Mouse (Mus musculus) lung, embryonic 15.5 days (tissue): ENCODE results near the gene Cdk15. TPM values are rescaled to one million over a fixed set of nuclear protein-coding genes. Genes with fewer than 3 reads are reported as not detected.

ENCODE experiments used
- ATAC-seq: fragments of 200-750 bp; cut with Nextera tagmentation; 2 replicates; pipeline ENCODE4 v1.8.0; 2017; ENCODE audit warnings: moderate number of reproducible peaks, borderline replicate concordance; ENCODE audit not compliant: low FRiP score, low TSS enrichment; ENCODE audit errors: extremely low read depth
- H3K27ac ChIP-seq: fragments of 300-500 bp; sonication (generic); 2 replicates; pipeline ENCODE4 v1.5.1; 2015; ENCODE audit warnings: moderate library complexity, mild to moderate bottlenecking, inconsistent platforms
- H3K27me3 ChIP-seq: fragments of 300-500 bp; sonication (generic); 2 replicates; pipeline ENCODE4 v1.6.1; 2015; ENCODE audit warnings: inconsistent platforms
- H3K36me3 ChIP-seq: fragments of 300-500 bp; sonication (generic); 2 replicates; pipeline ENCODE4 v1.6.1; 2015; ENCODE audit warnings: inconsistent platforms
- H3K4me1 ChIP-seq: fragments of 300-500 bp; sonication (generic); 2 replicates; pipeline ENCODE4 v1.6.1; 2015; ENCODE audit warnings: inconsistent platforms
- H3K4me2 ChIP-seq: fragments of 300-500 bp; sonication (generic); 2 replicates; pipeline ENCODE4 v1.6.1; 2015; ENCODE audit warnings: inconsistent platforms, mild to moderate bottlenecking, moderate library complexity
- H3K4me3 ChIP-seq: fragments of 300-500 bp; sonication (generic); 2 replicates; pipeline ENCODE4 v1.5.1; 2015; ENCODE audit warnings: mild to moderate bottlenecking, inconsistent platforms
- H3K9ac ChIP-seq: fragments of 300-500 bp; sonication (generic); 2 replicates; pipeline ENCODE4 v1.6.1; 2015; ENCODE audit warnings: inconsistent platforms
- H3K9me3 ChIP-seq: fragments of 300-500 bp; sonication (generic); 2 replicates; pipeline ENCODE4 v1.6.1; 2016; ENCODE audit warnings: inconsistent platforms
- WGBS: fragments of 180-500 bp; shearing (Covaris S2); methylation state at CpG from one replicate; pipeline ENCODE4 v1.1.7; 2015; 5-methylcytosine and 5-hydroxymethylcytosine counted together
- polyA plus RNA-seq: library from polyadenylated mRNA; unstranded; fragments of >200 nt; fragmentation: Nextera tagmentation; extraction: Ambion mirVana; gene quantifications from 2 replicates; pipeline ENCODE4 v1.2.1, GENCODE M21; 2015

Gene Cdk15
- polyA plus RNA-seq, 1 experiment from 2014 or later, result not detected

DNA sequence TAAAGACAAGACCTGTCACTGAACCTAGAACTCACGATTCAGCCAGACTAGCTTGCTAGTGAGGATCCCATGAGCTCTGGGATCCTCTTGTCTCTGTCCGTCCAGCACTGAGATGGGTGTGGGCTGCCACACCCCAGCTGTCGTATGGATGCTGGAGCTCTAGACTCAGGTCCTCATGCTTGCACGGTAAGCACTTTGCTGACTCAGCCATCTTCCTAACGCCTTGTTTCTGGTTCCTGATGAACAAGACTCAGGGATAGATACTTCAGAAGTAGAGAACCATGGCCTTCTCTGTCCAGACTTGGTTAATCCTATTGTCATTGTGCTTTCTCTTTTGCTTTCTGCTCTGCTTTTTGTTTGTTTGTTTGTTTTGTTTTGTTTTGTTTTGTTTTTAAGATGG, 29.2 kb downstream of the Cdk15 start:
- H3K9me3 ChIP-seq, result no peaks in the 10 kb centered on the region
- H3K27me3 ChIP-seq, result no peaks in the 10 kb centered on the region
- H3K4me1 ChIP-seq, result no peaks in the 10 kb centered on the region
- WGBS, result 72% methylated on average over 5 of the region's 5 CpGs
- ATAC-seq, result no peak
- H3K4me2 ChIP-seq, result no peak overlapping the region
- no peak overlapping the region for H3K9ac ChIP-seq
- no peak overlapping the region for H3K27ac ChIP-seq
- no peak overlapping the region for H3K4me3 ChIP-seq
- no peaks in the 10 kb centered on the region for H3K36me3 ChIP-seq

DNA sequence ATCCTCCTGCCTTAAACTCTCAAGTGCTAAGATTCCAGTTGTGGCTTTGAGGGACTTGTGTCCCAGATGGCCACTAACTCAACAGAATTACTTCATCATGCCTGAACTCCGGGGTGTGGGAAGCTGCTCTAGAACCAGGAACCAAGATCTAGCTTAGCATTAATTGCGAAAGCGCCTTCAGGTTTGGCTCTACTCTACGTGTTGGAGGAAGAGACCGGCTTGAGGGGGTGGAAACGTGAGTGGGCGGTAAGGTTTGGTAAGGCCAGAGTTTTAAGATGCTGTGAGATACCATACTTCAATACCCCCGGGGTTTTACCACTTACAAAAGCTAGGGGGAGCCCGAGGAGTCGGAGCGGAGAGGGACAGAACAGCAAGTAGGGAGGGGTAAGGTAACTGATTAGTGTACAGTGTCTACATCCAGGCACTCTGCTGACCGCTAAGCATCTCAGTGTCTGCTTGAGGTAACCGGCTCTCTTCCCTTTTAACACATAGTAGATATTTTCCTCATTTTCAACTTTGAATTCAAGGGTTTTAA, 29.7 kb downstream of the Cdk15 start:
- Histone ChIP-seq H3K9me3 (no peaks in the 10 kb centered on the region), H3K4me2 (no peak overlapping the region), H3K27ac (no peak overlapping the region), H3K9ac (no peak overlapping the region), H3K27me3 (no peaks in the 10 kb centered on the region), H3K36me3 (no peaks in the 10 kb centered on the region), H3K4me3 (no peak overlapping the region), H3K4me1 (no peaks in the 10 kb centered on the region)
- 74% methylated on average over 13 of the region's 13 CpGs for WGBS
- ATAC-seq, result no peak

DNA sequence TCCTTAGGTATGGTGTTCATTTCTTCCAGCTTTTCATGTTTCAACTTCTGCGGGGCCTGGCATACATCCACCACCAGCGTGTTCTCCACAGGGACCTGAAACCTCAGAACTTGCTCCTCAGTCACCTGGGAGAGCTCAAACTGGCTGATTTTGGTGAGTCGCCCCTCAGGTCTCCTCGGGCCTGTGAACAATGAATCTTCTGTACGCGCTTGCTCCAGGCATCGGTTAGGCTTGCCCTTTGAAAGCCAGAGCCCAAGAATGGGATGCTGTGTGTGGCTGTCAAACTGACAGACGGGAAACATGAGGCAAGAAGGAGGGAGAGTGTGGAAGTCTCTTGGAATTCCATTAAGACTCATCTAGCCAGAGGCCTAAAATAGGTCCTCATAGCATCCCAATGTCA, 31.0 kb downstream of the Cdk15 start:
- no peak for ATAC-seq
- H3K36me3 ChIP-seq, result no peaks in the 10 kb centered on the region
- H3K4me1 ChIP-seq, result no peaks in the 10 kb centered on the region
- no peak overlapping the region for H3K9ac ChIP-seq
- no peaks in the 10 kb centered on the region for H3K9me3 ChIP-seq
- WGBS, result 73% methylated on average over 8 of the region's 8 CpGs
- H3K4me2 ChIP-seq, result no peak overlapping the region
- H3K4me3 ChIP-seq, result no peak overlapping the region
- H3K27me3 ChIP-seq, result no peaks in the 10 kb centered on the region
- H3K27ac ChIP-seq, result no peak overlapping the region

DNA sequence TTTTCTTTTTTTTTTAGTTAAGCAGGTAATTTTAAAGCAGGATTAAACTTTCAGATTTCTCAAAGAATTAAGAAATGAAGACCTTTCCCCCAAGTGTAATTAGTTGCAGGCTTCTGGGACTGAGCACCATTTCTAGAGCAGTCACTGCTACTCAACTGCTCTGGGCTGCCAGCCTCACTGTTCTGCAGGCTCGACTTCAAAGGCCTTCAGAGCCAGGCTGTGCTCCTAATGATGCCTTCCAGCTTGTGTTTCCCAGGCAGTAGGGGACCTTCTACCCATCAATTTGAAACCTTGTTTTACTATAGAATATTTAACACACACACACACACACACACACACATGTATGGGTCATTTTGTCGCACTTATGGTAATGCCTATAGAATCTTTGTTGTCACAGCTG, 34.9 kb downstream of the Cdk15 start:
- Histone ChIP-seq H3K36me3 (no peaks in the 10 kb centered on the region), H3K4me2 (no peak overlapping the region), H3K9me3 (no peaks in the 10 kb centered on the region), H3K27ac (no peak overlapping the region), H3K4me3 (no peak overlapping the region), H3K27me3 (no peaks in the 10 kb centered on the region), H3K4me1 (no peaks in the 10 kb centered on the region), H3K9ac (no peak overlapping the region)
- WGBS, result 41% methylated on average over 2 of the region's 2 CpGs
- no peak for ATAC-seq

DNA sequence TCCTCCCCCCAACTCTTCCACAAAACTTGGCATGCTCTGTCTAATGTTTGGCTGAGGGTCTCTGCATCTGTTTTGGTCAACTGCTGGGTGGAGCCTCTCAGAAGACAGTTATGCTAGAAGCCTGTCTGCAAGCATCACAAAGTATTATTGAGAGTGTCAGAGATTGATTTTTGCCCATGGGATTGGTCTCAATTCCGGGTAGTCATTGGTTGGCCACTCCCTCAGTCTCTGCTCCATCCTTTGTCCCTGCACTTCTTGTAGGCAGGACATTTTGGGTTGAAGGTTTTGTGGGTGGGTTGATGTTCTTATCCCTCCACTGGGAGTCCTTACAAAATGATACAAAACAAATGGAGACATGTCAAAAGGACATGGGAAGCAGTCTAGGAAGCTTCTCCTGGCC, 39.1 kb downstream of the Cdk15 start:
- Histone ChIP-seq H3K4me3 (no peak overlapping the region), H3K27ac (no peak overlapping the region), H3K9ac (no peak overlapping the region), H3K9me3 (no peaks in the 10 kb centered on the region), H3K4me2 (no peak overlapping the region), H3K4me1 (peaks cover 6% of the 10 kb centered on the region; the same call in 1 of the 2 replicates), H3K36me3 (no peaks in the 10 kb centered on the region), H3K27me3 (no peaks in the 10 kb centered on the region)
- WGBS, result 40% methylated on average over 1 of the region's 1 CpGs
- no peak for ATAC-seq

DNA sequence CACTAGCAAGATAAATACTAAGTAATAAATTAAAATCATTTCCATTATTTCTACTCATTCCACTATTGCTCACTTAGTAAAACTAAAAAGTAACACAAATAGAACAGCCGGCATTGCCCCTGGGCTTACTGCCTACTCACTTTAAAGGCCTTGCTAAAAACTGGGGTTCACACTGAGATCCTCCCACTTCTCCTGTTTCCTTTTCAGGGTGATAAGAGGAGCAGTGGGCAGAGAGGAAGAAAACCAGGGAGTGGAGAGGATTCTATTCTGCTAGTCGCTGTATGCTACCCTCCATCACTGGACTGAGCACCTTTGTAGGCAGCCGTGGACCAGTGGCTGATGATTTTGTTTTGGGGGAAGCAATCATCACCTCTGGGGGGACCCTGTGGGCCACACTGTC, 40.5 kb downstream of the Cdk15 start:
- Histone ChIP-seq H3K4me2 (no peak overlapping the region), H3K27ac (no peak overlapping the region), H3K36me3 (no peaks in the 10 kb centered on the region), H3K27me3 (no peaks in the 10 kb centered on the region), H3K4me1 (peaks cover 6% of the 10 kb centered on the region; the same call in 1 of the 2 replicates), H3K9ac (no peak overlapping the region), H3K9me3 (no peaks in the 10 kb centered on the region), H3K4me3 (no peak overlapping the region)
- WGBS, result 73% methylated on average over 3 of the region's 3 CpGs
- ATAC-seq, result no peak

DNA sequence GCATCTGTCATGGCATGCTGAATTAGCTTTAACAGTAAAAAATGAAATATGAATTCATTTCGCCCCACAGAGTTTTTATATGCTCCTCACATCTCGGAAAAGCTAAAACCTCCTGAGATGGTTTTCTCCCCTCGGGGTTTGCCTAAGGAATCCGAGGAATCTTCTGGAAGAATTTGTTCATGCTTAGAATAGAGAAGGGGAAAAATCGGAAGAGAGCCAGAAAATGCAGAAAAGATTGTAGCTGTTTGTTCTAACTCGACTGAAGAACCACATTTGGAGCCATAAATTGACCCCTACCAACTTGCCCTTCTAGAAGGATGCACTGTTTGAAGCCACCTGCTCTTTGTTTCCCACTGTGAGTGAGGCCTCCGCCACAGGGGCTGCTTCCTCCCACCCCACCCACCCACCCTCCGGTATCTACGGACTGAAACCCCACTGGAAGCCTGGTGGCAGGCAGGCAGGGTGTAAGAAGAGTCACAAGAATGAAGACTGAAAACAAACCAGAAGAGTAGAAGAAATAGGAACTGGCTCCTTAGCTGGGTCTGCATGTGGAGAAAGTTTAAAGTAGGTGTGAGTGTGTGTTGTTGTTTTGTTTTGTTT, 41.9 kb downstream of the Cdk15 start:
- no peak for ATAC-seq
- Histone ChIP-seq H3K9me3 (no peaks in the 10 kb centered on the region), H3K9ac (no peak overlapping the region), H3K4me3 (no peak overlapping the region), H3K4me2 (no peak overlapping the region), H3K27me3 (no peaks in the 10 kb centered on the region), H3K4me1 (peaks cover 6% of the 10 kb centered on the region; the same call in 1 of the 2 replicates), H3K27ac (no peak overlapping the region), H3K36me3 (no peaks in the 10 kb centered on the region)
- 33% methylated on average over 9 of the region's 9 CpGs for WGBS

DNA sequence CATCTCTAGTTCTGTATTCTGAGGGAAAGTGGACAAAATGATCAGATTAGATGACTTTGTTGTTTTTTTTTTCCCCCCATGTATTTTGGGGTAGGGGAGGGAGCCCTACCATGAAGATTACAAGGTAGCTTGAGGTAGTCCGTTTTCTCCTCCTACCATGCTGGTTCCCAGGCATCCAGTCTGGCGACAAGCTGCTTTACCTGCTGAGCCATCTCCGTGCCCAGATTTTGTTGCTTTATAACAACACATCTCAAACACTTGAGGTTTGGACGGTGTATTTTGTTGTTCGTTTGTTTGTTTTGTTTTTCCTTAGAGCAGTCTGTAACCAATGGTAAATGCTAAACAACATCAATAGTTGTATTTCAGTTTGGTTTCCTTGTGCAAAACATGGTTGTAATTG, 50.6 kb downstream of the Cdk15 start:
- Histone ChIP-seq H3K9me3 (no peaks in the 10 kb centered on the region), H3K27me3 (no peaks in the 10 kb centered on the region), H3K27ac (no peak overlapping the region), H3K4me2 (no peak overlapping the region), H3K4me1 (peaks cover 12% of the 10 kb centered on the region), H3K36me3 (no peaks in the 10 kb centered on the region), H3K9ac (no peak overlapping the region), H3K4me3 (no peak overlapping the region)
- WGBS, result 80% methylated on average over 5 of the region's 5 CpGs
- ATAC-seq, result no peak

DNA sequence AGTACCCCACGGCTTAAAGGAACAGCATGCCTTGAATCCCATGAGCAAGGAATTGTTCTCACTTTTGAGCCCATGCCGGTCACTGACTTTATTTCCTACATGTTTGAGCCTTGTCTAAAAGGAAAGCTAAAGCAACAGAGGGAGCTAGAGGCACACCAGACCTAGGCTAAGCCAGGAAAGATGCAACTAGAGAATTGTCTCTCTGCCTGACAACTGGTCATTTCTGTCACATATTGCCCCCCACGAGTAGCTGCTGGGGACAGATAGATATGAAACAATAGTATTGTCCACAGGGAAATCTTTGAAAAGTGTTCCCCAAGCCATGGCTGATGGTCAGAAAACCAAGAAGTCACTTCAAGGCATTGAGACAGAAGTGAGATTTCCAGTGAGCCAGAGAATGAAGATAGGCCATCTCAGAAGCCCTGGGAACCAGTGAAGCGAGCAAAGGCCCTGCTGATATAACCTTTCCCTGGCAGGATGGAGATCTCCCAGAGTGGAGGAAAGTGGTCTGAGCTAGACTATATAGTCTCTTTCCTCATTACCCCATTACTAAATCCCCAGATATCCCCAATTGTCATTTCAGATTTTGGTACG, 54.7 kb downstream of the Cdk15 start:
- Histone ChIP-seq H3K4me2 (no peak overlapping the region), H3K4me3 (no peak overlapping the region), H3K36me3 (no peaks in the 10 kb centered on the region), H3K9ac (no peak overlapping the region), H3K4me1 (peaks cover 28% of the 10 kb centered on the region), H3K9me3 (no peaks in the 10 kb centered on the region), H3K27me3 (no peaks in the 10 kb centered on the region), H3K27ac (no peak overlapping the region)
- WGBS, result 65% methylated on average over 5 of the region's 5 CpGs
- ATAC-seq, result no peak

DNA sequence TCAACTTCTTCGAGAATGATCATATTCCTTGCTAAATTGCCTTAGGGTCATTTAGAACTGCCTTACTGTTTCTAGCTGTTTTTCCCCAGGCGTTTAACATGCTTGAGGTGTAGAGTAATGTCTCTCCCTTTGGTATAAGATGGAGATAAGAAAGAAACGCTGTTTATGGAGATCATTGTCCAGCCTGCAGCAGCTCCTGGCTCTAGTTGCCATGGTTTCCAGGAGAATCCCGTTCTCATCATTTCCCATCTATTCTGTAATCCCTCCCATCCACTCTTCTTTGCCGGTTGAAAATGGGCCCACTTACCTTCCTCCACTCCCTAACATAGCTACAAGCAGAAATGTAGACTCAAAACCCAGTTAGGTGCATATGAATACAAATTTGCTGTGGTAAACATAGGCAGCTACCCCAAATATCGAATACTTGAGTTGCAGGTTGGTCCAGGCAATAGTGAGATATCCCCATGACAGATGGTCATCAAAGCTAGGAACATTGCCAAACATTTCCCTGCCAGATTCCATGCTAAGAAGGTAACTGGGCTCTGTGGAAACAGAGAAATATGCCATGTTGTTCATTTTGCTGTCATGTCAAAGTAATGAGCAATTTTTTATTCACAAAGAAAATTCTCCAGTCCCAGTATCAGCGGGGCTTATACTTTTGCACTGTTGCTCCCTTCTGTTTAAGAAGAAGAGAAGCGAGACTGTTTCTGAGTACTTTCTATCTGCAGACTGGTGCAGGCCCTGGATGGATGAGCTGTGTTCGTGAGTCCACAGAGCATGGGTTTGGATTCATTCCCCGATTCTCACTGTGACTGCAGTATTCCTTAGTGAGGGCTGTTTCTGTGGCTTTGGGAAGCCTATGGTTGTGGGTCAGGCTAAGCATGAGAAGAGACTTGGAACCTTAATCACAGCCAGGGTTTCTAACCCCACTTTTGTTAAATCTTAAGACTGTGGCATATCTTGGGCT, 55.8 kb downstream of the Cdk15 start:
- no peaks in the 10 kb centered on the region for H3K36me3 ChIP-seq
- ATAC-seq, result no peak
- no peak overlapping the region for H3K4me3 ChIP-seq
- WGBS, result 65% methylated on average over 10 of the region's 10 CpGs
- no peak overlapping the region for H3K27ac ChIP-seq
- H3K4me1 ChIP-seq, result peaks cover 31% of the 10 kb centered on the region
- no peak overlapping the region for H3K4me2 ChIP-seq
- H3K9me3 ChIP-seq, result no peaks in the 10 kb centered on the region
- H3K27me3 ChIP-seq, result no peaks in the 10 kb centered on the region
- H3K9ac ChIP-seq, result no peak overlapping the region

DNA sequence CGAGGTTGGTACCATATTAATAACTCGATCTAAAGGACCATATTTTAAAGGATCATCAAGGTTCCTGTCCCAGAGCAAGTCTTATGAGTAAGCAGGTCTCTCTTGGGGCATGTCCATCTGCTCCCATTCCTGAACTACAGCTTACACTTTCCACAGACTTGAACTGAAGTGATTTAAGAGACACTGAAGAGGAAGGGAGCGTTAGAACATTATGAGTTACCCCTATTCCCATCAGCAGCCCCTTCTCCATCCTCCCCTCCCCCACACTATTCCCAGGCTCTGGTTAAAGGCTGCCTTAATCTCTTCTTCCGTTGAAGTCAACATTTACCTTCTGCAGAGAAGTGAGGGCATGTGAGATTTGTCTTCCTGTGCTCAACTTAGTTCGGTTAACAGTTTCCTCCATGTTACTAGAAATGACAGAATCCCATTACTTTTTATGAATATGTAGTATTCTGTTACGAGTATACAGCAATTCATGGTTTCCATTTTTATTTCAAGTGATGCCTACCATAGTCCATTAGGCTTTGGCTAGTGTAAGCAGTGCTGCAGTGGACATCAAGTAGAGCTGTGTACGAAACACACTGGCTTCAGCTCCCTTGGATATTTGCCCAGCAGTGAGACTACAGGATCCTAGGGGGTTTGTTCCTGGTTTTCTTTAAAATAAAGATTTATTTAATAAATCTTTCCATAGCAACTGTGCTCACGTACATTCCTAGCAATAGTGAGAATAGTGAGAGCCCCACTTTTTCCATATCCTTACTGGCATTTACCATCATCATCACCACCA, 56.6 kb downstream of the Cdk15 start:
- no peak overlapping the region for H3K27ac ChIP-seq
- H3K9ac ChIP-seq, result no peak overlapping the region
- no peaks in the 10 kb centered on the region for H3K9me3 ChIP-seq
- WGBS, result 66% methylated on average over 8 of the region's 8 CpGs
- H3K4me2 ChIP-seq, result no peak overlapping the region
- no peak for ATAC-seq
- H3K4me3 ChIP-seq, result no peak overlapping the region
- no peaks in the 10 kb centered on the region for H3K27me3 ChIP-seq
- peaks cover 31% of the 10 kb centered on the region for H3K4me1 ChIP-seq
- H3K36me3 ChIP-seq, result no peaks in the 10 kb centered on the region
